Mouse (Mus musculus): ENCODE data around the gene Cyp4f14.
"Not testable (repeated sequence)": the region's sequence is repeated elsewhere in the genome, so short reads cannot be mapped to it uniquely, and the experiment has no call there.

The Cyp4f14 gene

DNA sequence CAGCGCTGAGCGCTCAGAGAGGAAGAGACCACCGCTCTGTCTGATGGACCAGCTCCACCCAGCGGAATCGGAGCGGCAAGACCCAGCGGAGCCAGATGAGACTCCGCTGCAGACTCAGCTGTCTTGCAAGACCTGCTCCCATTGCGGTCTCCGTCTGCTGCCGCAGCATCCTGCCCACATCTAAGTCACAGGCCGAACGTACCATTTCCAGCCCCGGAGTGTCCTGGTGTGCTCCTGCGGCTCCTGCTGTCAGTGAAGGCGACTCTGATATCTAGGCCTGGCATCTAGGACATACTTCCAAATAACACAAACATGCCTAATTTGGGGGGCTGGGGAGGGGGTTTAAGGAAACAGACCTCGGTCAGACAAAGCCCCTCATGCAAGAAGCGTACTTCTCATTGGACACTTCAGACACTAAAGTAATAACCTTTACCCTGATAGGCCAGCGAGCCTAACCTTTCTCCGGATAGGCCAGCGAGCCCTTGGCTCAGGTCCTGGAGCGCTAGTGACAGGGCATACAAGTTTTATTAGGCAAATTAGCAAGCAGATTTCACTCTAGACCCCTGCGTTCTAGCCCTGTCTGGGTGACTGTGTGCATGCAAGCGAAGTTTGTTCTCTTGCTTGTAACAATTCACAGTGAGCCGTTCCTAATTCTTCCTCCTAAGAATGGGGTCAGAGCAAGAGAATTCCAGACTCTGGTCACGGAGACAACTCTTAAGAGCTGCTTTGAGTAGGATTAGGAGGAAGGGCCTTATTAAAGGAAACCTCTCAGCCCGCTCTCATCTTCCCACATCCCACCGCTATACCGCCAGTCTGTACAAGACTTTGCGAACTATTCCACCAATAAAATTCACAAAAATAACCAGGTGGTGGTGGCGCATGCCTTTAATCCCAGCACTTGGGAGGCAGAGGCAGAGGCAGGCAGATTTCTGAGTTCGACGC lies 25.6 kb downstream of the Cyp4f14 start, which contains the start of gene Zfp870:
Zfp870 (minus strand) TSS at position 404 of the 942 bp plus-strand sequence.
- peak; percentile 88 to 94 for DNase-seq

DNA sequence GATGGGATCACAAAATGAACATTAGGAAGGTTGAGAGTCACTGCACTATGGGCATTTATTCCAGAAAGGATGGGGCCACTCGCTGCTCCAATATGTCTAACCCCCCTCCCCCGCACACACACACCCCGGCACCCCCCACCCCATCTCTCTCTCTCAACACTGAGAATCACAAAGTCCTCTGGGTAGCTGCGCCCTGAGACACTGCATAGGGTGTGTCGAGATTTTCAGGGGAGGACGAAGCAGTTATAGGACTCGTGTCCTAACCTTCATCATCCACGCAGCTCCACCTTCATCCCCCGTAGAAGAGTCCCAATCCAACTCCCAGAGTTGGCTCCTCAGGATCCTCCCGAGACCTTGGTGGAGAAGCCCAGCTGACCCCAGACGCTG lies 26.3 kb downstream of the Cyp4f14 start:
- DNase-seq: no peak

DNA sequence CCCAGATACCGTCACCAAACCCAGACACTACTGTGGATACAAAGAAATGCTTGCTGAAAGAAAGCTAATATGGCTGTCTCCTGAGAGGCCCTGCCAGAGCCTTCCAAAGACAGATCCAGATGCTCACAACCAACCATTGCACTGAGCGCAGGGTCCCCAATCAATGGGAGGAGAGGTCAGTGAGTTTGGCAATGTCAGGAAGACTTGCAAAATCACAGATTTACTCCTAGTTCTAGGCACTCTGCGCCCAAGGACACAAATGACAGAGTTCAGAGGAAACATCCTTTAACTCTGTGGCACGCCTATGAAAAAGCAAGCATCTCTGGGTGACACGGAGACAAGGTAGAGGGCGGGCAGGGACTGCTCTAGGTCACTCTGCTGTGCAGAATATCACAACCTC lies 27.5 kb downstream of the Cyp4f14 start:
- DNase-seq: no peak

DNA sequence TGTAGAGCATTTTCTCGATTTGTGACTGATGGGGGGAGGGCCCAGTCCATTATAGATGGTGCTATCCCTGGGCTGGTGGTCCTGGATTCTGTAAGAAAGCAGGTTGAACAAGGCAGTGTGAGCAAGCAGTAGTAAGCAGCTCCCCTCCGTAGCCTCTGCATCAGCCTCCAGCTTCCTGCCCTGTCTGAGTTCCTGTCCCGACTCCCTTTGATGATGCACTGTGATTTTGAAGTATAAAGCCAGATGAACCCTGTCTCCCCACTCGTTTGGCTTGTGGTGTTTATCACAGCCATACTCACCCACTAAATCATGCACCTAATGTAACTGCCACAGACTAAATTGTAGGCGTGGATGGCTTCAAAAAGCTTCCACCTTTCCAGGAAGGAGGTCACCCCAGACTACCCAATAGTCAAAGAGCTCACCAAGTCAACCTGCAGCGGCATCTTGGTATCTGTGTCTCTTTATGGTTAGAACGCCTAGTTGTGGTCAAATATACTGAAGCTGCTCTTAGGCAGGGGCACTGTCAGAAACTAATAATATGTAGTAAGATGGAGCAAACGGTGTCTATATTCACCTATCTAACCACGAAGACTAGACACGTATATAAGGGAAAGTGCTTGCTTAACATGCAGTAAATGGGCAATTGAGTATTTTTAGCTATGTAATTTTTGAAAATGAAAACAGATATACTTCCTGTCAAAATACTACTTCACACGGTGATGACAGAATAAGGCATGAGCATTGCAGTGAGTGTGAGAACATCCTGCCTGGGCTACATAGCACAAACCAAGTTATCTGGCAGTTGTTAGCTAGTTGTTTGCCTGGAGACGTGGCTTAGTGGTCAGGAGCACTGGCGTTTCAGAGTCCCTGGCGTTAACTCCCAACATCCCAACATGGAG lies 36.6 kb downstream of the Cyp4f14 start:
- DNase-seq: no peak

DNA sequence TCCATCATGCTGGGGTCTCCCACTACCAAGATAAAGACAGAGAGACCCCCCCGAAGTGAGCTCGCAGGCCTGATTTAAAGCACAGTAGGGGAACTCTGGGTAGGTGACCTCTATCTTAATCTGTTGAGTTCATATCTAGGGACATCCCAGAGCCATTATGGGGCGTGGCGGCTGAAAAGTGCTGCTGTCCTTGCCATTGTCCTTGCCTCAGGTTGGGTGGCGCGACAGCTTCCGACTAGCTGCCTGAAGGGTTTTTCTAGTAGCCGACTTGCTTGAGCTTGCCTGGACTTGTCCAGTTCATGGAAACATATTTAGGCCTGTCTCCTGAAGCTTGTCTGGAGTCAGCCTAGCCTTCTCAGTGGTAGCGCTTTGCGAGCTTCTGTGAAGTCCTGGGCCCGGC lies 38.4 kb downstream of the Cyp4f14 start:
- peak in 1 of 2 experiments; percentile 1 for DNase-seq

DNA sequence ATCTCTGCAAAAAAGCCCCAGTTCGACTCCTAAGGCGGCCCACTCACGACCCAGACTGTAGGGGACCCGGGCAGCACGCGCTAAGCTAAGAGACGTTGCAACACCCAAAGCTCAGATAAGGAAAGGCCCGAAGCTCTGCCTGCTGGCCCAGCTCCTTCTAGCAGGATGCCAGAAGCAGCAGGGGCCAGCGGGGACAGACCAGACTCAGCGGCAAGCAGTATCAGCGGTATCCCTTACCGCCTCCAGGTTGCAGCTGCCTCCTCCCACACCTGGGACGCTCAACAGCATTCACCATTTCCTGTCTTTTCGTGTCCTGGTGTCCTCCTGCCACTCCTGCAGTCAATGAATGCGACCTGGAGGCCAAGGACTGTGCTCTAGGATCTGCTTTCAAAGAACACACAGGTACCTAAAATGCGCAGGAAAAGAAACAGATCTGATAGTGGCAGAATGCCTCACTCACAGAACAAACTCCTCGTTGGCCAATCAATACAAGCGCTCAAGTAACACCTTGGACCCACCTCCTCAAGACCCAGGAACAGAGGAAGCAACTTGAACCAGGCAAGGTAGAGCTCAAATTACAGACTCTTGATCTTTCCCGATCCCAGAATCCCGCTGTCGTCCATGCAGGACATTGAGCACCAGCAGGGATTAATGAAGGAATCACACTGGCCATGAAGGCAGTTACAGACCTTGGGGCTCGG lies 39.5 kb downstream of the Cyp4f14 start:
- DNase-seq: no peak

DNA sequence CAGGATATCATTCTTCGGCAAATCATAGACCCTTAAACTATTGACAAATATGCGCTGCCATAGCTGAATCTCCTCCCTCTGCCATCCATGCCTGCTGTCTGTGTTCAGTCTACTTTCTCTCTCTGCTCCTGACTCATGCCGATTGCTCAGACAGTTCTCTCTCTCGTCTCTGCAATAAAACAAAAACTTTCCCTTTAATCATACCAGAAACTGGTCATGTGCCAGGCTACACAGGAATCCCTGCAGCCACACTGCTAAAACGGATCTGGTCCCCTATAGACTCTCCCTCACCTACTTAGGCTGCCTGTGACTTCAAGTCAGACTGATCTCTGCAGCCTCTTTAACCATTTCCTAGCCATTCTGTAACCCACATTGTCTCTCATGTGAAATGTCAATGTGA lies 44.4 kb downstream of the Cyp4f14 start:
- no peak for DNase-seq

DNA sequence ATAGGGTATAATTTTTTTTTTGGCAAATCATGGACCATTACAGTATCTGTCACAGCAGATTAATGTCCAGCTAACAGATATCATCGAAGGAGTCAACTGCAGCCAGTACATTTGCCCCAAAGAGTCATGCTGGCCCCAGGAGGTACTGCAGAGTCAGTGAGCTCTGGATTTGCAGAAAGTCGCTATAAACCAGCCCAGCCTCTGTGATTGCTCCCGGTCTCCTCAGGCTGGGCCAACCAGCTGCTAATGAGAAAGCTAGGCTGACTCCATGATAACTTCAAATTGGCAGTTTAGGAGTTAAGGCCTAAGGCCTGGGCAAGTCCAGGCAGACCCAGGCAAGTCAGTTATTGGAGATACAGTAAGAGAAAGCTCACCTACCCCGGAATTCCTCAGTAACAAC lies 45.1 kb downstream of the Cyp4f14 start:
- DNase-seq: no peak

DNA sequence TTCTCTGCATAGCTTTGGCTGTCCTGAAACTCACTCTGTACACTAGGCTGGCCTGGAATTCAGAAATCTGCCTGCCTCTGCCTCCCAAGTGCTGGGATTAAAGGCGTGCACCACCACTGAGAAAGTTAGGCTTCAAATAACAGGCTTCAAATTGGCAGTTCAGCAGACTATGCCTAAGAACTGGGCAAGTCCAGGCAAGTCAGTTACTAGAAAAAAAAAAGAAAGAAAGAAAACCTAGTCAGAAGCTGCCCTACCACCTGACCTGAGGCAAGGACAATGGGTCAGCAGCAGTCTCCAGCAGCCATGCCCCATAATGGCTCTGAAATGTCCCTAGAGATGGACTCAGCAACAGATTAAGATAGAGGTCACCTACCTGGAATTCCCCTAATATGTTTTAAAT lies 45.7 kb downstream of the Cyp4f14 start:
- DNase-seq: no peak

DNA sequence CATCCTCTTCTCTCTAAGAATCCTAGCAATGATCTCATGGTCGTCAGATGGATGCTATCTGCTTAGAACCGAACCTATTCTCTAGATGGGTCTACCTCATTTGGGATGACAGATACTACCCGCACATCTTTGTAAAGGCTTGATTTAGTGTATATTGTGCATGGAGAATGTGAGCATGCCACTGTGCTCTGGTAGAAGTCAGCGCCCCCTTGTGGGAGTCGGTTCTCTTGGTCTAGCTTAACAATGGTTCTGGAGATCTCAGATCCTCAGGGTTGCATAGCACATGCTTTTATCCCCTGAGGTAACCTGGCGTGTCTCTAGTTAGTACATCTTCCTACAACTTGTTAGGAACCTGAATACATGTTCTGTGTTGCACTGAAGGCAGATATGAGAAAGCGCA lies 49.9 kb downstream of the Cyp4f14 start:
- not testable (repeated sequence) for DNase-seq

DNA sequence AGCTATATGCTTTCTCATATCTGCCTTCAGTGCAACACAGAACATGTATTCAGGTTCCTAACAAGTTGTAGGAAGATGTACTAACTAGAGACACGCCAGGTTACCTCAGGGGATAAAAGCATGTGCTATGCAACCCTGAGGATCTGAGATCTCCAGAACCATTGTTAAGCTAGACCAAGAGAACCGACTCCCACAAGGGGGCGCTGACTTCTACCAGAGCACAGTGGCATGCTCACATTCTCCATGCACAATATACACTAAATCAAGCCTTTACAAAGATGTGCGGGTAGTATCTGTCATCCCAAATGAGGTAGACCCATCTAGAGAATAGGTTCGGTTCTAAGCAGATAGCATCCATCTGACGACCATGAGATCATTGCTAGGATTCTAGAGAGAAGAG lies 60.4 kb downstream of the Cyp4f14 start:
- not testable (repeated sequence) for DNase-seq
